Mouse (Mus musculus): ENCODE results near the gene Slc46a2. TPM values are rescaled to one million over a fixed set of nuclear protein-coding genes. Genes with fewer than 3 reads are reported as not detected.

The Slc46a2 gene
- polyA plus RNA-seq, 1 experiment: 2.5 TPM

DNA sequence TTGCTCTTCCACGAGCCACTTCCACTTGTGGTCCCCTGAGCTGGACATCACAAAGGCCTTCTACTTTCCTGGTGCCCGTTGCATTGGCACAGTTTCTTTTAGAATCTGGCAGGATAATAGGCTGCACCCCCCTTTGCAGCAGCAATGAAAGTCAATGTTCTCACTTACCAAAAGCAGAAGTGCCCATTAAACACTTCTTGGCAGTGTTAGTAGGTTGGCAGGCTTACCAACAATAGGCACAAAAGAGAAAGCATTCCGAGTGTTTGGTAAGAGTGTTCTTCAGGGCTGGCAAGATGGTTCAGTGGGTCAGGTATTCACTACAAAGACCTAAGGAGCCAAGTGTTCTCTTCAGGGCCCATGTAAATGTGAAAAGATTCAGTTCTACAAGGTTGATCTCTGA lies 35.4 kb downstream of the Slc46a2 start:
- DNase-seq: peak; percentile 39
- Histone ChIP-seq H3K4me3 (replicated peaks; ENCODE audit: extremely low read depth, low read depth, low read length) (no peak overlapping the region), H3K4me1 (ENCODE audit: control insufficient read depth, insufficient read depth, low read length) (peaks cover 6% of the 10 kb centered on the region; the same call in 1 of the 2 replicates)
- WGBS: 52% methylated on average over 3 of the region's 3 CpGs
- TF ChIP-seq CTCF (IDR thresholded peaks at IDR 0.05; ENCODE audit: insufficient read depth, low read length) (no peak), POLR2A (IDR thresholded peaks at IDR 0.05; ENCODE audit: borderline replicate concordance, extremely low read depth, low read depth, low read length) (no peak)

DNA sequence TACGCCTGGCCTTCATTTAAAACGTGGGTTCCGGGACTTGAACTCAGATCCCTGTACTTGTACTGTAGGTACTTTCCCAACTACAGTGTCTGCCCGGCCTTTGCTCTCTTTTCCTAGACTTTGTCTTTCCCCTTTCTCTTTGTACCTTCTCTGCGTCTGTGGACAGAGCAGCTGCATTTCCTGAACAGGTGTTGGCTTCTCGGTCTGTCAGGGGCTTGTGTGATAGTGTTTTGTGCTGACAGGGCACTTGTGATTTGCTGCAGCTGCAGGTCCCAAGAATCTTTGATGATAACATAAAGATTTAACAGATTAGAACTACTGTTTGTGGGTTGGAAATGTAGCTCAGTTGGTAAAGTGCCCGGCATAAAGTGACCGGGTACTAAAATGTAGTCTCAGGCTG lies 36.3 kb downstream of the Slc46a2 start:
- DNase-seq: no peak
- TF ChIP-seq CTCF (IDR thresholded peaks at IDR 0.05; ENCODE audit: insufficient read depth, low read length): no peak
- TF ChIP-seq POLR2A (IDR thresholded peaks at IDR 0.05; ENCODE audit: borderline replicate concordance, extremely low read depth, low read depth, low read length): no peak
- 81% methylated on average over 8 of the region's 8 CpGs for WGBS
- Histone ChIP-seq H3K4me3 (replicated peaks; ENCODE audit: extremely low read depth, low read depth, low read length) (no peak overlapping the region), H3K4me1 (ENCODE audit: control insufficient read depth, insufficient read depth, low read length) (peaks cover 6% of the 10 kb centered on the region; the same call in 1 of the 2 replicates)

DNA sequence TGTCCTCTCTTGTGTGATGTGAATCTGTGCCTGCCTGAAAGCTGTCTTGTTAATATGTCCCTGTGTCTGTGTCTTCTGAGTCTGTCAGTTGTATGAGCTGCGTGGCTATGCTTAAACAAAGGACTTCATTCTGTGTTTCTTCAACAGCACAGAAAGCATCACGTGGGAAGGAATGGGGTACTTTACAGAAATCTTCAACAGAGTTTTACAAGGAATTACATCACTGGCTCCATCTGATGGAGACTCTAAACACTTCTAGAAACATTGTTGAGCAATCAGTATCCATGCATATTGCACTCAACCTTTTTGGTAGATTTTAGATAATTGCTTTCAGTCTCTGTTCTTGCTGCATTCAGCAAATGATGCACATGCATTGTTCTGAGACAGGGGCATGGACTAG lies 37.8 kb downstream of the Slc46a2 start:
- Histone ChIP-seq H3K4me1 (ENCODE audit: control insufficient read depth, insufficient read depth, low read length) (peaks cover 6% of the 10 kb centered on the region; the same call in 1 of the 2 replicates), H3K4me3 (replicated peaks; ENCODE audit: extremely low read depth, low read depth, low read length) (no peak overlapping the region)
- DNase-seq: no peak
- TF ChIP-seq CTCF (IDR thresholded peaks at IDR 0.05; ENCODE audit: insufficient read depth, low read length) (no peak), POLR2A (IDR thresholded peaks at IDR 0.05; ENCODE audit: borderline replicate concordance, extremely low read depth, low read depth, low read length) (no peak)
- 66% methylated on average over 2 of the region's 2 CpGs for WGBS

DNA sequence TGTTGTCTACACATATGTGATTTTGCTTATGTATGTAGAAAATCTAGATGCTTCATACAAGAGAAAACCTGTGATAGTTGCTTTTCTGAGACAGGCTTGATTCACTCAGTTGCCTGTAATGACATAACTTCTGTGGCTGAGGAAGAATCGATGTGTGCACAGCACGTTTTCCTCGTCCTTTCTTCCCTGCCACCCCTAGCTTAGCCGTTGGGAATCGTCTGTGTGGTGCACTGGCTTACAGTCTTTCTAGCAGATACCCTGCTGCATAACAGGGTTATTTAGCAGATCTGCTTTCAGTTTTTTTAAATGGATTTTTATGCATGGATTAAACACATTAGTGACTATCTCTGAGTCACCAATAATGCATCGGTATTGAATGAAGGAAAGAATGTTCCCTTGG lies 38.3 kb downstream of the Slc46a2 start:
- TF ChIP-seq POLR2A (IDR thresholded peaks at IDR 0.05; ENCODE audit: borderline replicate concordance, extremely low read depth, low read depth, low read length) (no peak), CTCF (IDR thresholded peaks at IDR 0.05; ENCODE audit: insufficient read depth, low read length) (no peak)
- H3K4me3 ChIP-seq (replicated peaks; ENCODE audit: extremely low read depth, low read depth, low read length): no peak overlapping the region
- no peak for DNase-seq
- 82% methylated on average over 6 of the region's 6 CpGs for WGBS
- peaks cover 6% of the 10 kb centered on the region; the same call in 1 of the 2 replicates for H3K4me1 ChIP-seq (ENCODE audit: control insufficient read depth, insufficient read depth, low read length)

DNA sequence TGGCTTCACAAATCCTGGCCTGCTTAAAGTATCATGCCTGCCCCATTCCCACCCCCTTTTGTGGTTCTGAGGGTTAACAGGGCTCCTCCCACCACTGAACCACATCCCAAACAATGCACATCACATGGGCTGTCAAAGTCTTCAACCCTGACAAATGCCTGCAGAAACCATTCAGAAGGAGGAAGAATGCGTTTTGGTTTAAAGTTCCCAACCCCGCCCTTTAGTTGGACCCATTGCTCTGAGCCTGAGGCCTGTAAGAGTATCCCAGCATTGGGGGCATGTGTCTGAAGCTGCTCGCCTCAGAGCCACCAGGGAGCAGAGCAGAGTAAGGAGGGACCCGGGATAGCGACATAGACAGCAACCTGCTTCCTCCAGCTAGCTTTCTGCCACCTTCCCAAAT lies 41.0 kb downstream of the Slc46a2 start:
- H3K4me3 ChIP-seq (replicated peaks; ENCODE audit: extremely low read depth, low read depth, low read length): no peak overlapping the region
- no peak for DNase-seq
- TF ChIP-seq CTCF (IDR thresholded peaks at IDR 0.05; ENCODE audit: insufficient read depth, low read length) (no peak), POLR2A (IDR thresholded peaks at IDR 0.05; ENCODE audit: borderline replicate concordance, extremely low read depth, low read depth, low read length) (no peak)
- 60% methylated on average over 5 of the region's 5 CpGs for WGBS
- no peaks in the 10 kb centered on the region for H3K4me1 ChIP-seq (ENCODE audit: control insufficient read depth, insufficient read depth, low read length)

DNA sequence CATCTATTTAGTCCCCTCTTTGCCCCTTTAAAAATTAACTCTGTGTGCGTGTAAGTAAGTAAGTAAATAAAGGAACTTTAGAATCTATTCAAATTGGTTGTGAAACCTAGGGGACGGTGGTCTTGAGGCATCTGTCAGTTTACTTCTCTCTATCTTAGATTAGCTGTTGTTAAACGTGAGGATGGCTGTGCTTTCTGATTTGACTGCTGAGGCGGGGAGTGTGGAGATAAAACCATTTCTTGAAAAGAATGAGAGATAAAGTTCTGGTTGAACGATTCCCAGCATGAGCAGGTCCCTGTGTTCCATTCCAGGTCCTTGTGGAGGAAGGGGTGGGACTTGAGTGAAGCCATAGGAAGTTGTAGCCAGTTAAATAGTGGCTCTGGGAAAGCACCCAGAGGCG lies 41.6 kb downstream of the Slc46a2 start:
- H3K4me1 ChIP-seq (ENCODE audit: control insufficient read depth, insufficient read depth, low read length): no peaks in the 10 kb centered on the region
- WGBS: 60% methylated on average over 6 of the region's 6 CpGs
- TF ChIP-seq POLR2A (IDR thresholded peaks at IDR 0.05; ENCODE audit: borderline replicate concordance, extremely low read depth, low read depth, low read length) (no peak), CTCF (IDR thresholded peaks at IDR 0.05; ENCODE audit: insufficient read depth, low read length) (no peak)
- no peak overlapping the region for H3K4me3 ChIP-seq (replicated peaks; ENCODE audit: extremely low read depth, low read depth, low read length)
- no peak for DNase-seq

DNA sequence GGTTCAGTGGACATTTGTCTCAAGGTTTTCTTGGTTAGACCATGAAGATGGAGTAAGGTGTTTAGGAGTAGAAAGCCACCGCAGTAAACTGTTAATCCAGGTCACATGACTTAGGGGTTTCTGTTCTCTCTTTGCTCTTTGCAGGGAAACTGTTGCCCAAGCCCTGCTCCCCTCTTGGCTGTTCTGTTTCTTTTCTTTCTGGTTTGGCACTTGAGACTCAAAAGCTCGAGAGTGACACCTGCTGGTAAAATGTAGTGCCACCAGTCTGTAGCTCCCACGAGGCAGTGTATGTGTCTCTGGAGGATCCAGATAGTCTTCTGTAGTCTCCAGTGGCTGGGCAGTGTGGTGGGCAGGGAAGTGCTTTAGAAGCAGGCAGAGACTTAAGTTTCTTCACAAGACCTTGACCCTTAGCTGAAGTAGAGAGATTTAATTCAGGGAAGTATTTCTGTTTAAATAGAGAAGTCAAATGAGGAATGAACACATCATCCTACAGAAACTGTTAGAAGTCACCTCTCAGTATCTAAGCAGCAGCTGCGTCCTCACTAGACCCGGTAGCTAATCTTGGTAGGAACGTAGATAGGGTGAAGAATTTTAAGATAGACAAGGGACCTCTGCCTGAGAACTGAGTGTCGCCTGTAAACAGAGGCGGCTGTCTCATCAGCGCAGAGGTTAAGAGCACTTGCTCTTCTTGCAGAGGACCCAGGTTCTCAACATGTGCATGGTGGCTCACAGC lies 43.8 kb downstream of the Slc46a2 start:
- WGBS: 55% methylated on average over 9 of the region's 9 CpGs
- TF ChIP-seq CTCF (IDR thresholded peaks at IDR 0.05; ENCODE audit: insufficient read depth, low read length) (peak; percentile 61), POLR2A (IDR thresholded peaks at IDR 0.05; ENCODE audit: borderline replicate concordance, extremely low read depth, low read depth, low read length) (no peak)
- no peaks in the 10 kb centered on the region for H3K4me1 ChIP-seq (ENCODE audit: control insufficient read depth, insufficient read depth, low read length)
- DNase-seq: peak; percentile 71
- H3K4me3 ChIP-seq (replicated peaks; ENCODE audit: extremely low read depth, low read depth, low read length): no peak overlapping the region

DNA sequence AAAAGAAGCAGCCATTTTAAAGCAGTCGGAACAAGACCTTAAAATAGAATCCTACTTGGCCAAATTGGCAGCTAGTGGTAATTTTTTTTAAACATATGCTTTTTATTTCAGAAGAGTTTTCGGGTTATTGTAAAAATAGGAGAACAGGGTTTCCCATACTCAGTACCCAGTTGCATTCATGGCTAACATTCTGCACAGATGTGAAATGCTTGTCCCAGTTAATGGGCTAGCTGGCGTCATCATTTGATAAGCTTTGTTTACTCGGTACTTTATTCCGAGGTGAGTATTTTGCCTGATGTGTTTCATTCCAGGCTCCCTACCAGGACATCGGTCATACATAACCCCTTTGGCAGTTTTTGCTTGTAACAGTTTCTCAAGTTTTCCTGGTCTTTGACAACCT lies 44.4 kb downstream of the Slc46a2 start:
- Histone ChIP-seq H3K4me3 (replicated peaks; ENCODE audit: extremely low read depth, low read depth, low read length) (no peak overlapping the region), H3K4me1 (ENCODE audit: control insufficient read depth, insufficient read depth, low read length) (no peaks in the 10 kb centered on the region)
- DNase-seq: no peak
- TF ChIP-seq POLR2A (IDR thresholded peaks at IDR 0.05; ENCODE audit: borderline replicate concordance, extremely low read depth, low read depth, low read length): no peak
- no peak for TF ChIP-seq CTCF (IDR thresholded peaks at IDR 0.05; ENCODE audit: insufficient read depth, low read length)
- 48% methylated on average over 6 of the region's 6 CpGs for WGBS

DNA sequence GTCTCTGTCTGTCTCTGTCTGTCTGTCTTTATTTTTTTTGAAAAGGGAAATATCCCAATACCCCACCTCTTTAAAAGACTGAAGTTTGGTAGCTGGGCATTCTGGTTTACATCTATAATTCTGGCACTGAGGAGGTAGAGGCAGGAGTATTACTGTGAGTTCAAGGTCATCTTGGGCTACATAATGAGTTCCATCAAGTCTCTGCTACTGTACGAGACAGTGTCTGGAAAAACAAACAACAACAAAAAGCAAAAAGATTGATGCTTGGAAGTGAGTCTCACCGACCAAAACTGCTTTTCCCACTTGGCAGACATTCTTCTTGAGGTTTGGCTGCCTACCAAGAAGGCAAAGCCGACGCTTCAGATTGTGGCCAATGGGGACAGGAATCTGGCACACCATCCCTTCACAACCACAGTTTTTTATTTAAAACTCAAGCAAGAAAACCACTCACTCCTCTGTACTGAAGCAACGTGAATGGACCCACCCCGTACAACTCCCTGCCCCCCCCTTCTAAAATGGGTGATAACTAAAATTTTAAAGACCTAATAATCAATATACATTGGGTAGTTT lies 45.3 kb downstream of the Slc46a2 start:
- 26% methylated on average over 6 of the region's 6 CpGs for WGBS

DNA sequence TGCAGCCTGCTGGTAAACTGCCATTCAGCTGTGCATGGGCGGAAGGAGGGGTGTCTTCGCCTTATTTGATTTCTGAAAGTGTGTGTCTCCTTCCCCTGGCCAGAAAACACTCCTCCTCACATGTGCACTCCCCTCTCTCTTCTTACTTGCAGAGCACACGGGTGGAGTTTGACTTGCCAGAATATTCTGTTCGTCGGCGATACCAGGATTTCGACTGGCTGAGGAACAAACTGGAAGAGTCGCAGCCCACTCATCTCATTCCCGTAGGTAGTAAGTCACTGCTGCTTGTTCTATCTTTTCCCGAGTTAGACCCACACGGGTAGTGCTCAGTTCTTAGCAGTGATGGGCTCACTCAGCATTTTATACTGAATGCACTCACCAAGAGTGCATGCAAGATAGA lies 46.8 kb downstream of the Slc46a2 start:
- Histone ChIP-seq H3K4me3 (replicated peaks; ENCODE audit: extremely low read depth, low read depth, low read length) (no peak overlapping the region), H3K4me1 (ENCODE audit: control insufficient read depth, insufficient read depth, low read length) (peaks cover 6% of the 10 kb centered on the region)
- WGBS: 90% methylated on average over 11 of the region's 11 CpGs
- no peak for DNase-seq
- TF ChIP-seq POLR2A (IDR thresholded peaks at IDR 0.05; ENCODE audit: borderline replicate concordance, extremely low read depth, low read depth, low read length): no peak
- no peak for TF ChIP-seq CTCF (IDR thresholded peaks at IDR 0.05; ENCODE audit: insufficient read depth, low read length)

More for the DNA sequence above, 45.3 kb downstream of the Slc46a2 start:
- Histone ChIP-seq H3K4me1 (ENCODE audit: control insufficient read depth, insufficient read depth, low read length) (peaks cover 2% of the 10 kb centered on the region; the same call in 1 of the 2 replicates), H3K4me3 (replicated peaks; ENCODE audit: extremely low read depth, low read depth, low read length) (no peak overlapping the region)
- TF ChIP-seq POLR2A (IDR thresholded peaks at IDR 0.05; ENCODE audit: borderline replicate concordance, extremely low read depth, low read depth, low read length): no peak
- TF ChIP-seq CTCF (IDR thresholded peaks at IDR 0.05; ENCODE audit: insufficient read depth, low read length): no peak
- peak; percentile 29 for DNase-seq

Measured in lung, adult 2 months (tissue).